Mouse (Mus musculus): Measurements from ENCODE around the gene Vps37c.

Gene Vps37c

GRCm38 (mm10) chr19:10742145-10742544 lies 53.6 kb downstream of the Vps37c start:
- no peak for DNase-seq

GRCm38 (mm10) chr19:10742565-10742964 lies 54.0 kb downstream of the Vps37c start:
- DNase-seq, result no peak

- DNase-seq, result no peak
Observed at GRCm38 (mm10) chr19:10747182-10747581, 58.6 kb downstream of the Vps37c start.

- no peak for DNase-seq
Observed at GRCm38 (mm10) chr19:10747718-10748117, 59.2 kb downstream of the Vps37c start.

GRCm38 (mm10) chr19:10748401-10749102 lies 60.0 kb downstream of the Vps37c start:
- DNase-seq, result no peak

GRCm38 (mm10) chr19:10749295-10749694 lies 60.8 kb downstream of the Vps37c start:
- no peak for DNase-seq

- no peak for DNase-seq
Observed at GRCm38 (mm10) chr19:10750161-10750560, 61.6 kb downstream of the Vps37c start.

DNA sequence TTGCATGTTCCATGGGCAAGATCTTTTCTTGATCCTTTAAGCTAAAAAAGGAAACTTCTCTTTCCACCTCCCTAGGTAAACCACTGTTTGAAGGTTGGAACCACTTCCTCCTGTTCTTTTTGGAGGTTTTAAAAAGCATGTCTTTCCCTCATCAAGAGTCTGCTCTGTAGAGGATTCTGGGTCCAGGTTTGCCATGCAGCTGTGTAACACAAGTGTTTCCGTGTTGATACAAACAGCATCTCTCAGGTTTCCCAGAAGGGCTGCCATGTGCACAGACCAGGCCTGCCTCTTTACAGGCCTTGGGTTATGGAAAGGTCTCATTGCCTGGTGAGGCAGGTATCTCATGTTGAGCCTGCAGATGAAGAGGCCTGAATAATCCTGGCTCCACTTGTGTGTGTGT lies 63.1 kb downstream of the Vps37c start:
- DNase-seq, result no peak

- DNase-seq, result no peak
Observed at GRCm38 (mm10) chr19:10752106-10752505, 63.6 kb downstream of the Vps37c start.

- DNase-seq, result no peak
Observed at GRCm38 (mm10) chr19:10752646-10753045, 64.1 kb downstream of the Vps37c start.

DNA sequence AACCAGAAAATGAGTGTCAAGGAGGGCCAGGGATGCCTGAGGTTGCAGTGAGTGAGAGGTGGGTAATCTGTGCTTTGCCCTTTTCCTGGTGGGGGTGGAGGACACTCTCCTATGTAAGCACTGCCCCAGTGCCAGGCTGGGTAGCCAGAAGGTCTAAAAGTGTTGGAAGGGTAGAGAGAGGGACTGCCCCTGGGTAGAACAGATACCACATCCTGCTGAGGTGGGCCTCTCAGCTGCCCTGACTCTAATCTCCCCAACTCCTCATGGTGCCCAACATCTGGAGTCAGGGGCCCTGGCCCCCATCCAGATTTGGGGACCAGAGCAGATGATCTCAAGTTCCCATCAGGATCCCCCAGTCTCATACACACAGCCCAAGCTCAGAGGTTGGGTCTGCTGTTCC lies 68.6 kb downstream of the Vps37c start:
- DNase-seq, result no peak

DNA sequence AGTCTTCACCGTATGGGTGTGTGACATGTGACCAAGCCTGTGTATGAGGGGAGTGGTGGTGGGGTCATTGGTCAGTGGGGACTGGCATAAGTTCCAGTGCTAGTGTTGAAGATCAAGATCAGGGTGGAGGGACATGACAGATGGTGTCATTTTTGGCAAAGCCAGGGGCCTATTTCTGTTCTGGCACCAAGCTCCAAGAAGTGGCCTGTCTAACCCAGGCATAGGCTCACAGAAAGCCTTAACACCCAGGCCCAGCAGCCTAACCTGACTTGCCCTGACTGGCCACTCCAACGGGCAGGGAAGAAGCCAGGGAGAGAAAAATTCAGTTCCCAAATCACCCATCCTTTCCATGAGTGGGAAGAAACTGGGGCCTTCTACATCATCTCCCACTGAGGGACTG lies 69.0 kb downstream of the Vps37c start:
- DNase-seq, result no peak

DNA sequence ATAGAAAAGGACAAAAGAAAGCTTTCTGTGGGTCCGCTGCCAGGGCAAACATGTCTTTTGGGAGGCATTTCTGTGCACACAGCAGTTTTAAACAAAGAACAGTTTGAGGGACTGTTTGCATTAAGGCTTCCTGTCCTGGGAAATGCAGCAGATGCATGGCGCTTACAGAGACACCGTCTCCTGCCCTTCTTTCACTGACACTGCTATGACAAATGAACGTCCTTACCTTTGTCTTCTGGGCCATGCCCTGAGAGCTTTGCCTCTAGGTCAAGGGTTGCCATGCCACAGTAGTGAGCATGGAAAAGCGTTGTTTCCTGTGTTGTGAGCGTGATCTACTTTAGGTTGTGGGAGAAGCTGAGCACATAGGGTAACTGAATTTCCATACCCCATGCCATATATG lies 70.2 kb downstream of the Vps37c start:
- no peak for DNase-seq

GRCm38 (mm10) chr19:10759525-10759924 lies 71.0 kb downstream of the Vps37c start:
- no peak for DNase-seq

GRCm38 (mm10) chr19:10759983-10760831 lies 71.7 kb downstream of the Vps37c start:
- DNase-seq, result no peak

DNA sequence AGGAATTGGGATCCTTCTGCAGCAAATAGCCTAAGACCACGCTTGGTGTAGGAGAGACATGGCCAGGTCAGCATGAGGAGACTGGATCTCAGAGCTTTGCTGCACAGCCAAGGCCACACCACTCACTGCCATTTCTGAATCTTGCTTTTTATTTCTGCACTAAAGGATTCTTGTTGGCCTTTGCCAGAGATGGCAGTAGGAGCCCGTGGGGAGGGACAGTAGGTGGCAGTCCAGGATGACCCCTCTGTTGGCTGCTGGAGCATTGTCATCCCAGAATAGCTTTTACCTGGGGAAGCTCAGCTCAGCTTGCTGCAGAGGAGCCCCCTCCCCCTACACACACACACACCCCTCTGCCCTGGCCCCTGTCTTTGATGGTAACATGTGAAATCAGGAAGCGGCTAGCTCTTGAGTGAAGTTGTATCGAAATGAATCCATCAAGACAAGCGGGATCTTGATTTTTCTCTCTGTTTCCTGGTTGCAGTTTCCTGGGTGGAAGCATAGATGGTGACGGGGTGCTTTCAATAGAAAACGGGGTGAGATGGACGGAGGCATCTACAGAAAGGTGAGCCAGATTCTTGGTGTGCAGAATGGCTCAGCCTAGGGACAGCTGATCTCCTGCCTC lies 73.4 kb downstream of the Vps37c start:
- DNase-seq, result no peak

DNA sequence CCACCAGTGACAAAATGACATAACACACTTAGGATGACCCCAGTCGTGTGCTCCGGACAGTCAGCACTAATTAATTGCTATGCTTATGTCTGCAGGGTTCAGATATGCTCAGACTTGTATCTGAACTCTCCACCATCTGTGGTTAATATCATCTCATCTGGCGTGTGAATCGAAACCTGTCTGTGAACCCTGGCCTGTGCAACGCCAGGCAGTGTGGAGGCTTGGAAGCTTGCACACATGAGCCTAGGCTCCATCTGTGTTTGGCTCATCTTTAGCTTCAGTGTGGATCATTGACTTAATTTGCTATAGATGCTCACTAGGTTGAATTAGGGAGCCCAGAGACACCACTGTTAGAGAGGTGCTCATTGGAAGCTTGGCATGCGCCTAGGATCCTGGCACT lies 73.9 kb downstream of the Vps37c start:
- DNase-seq, result no peak

- DNase-seq, result no peak
Observed at GRCm38 (mm10) chr19:10763381-10764031, 75.0 kb downstream of the Vps37c start.

Measured in right cerebral cortex, postnatal 25 days (tissue).